Mouse (Mus musculus) kidney, postnatal 25 days (tissue): ENCODE data around the gene 6430531B16Rik.

Experiments used
- DNase-seq, 2 experiments: peaks; one replicate each; pipeline ENCODE4 v3.0.0; 2021; ENCODE audit warnings: mixed read lengths in 2 of 2

Gene 6430531B16Rik

GRCm38 (mm10) chr7:139978278-139978892 lies at the start of gene 6430531B16Rik:
6430531B16Rik (minus strand) TSS chr7:139978755.
- peak; percentile 83 to 90 for DNase-seq

- DNase-seq: no peak
These were observed 32.8 kb upstream of the 6430531B16Rik start for GRCm38 (mm10) chr7:140011336-140011735.

DNA sequence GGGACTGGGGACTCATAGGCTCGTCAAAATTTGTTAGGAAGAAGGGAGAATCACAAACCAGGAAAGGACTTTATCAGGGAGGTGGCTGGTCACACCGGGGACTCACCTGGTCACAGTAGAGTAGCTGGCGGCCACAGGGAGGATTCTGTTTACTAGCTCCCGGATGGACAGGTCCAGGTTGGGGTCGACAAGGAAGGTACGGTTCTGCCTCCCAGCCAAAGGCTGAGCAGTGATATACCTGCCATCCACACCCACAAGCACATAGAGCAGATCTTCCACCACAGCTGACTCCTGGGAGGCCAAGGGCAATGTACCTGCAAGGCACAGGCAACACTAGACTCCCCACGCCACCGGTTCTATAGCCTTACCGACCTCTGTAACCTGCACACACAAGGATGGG lies 29.2 kb upstream of the 6430531B16Rik start:
- no peak for DNase-seq

GRCm38 (mm10) chr7:140006861-140007611 lies 28.5 kb upstream of the 6430531B16Rik start:
- DNase-seq: peak in 1 of 2 experiments; percentile 21

GRCm38 (mm10) chr7:140004666-140005065 lies 26.1 kb upstream of the 6430531B16Rik start:
- no peak for DNase-seq

DNA sequence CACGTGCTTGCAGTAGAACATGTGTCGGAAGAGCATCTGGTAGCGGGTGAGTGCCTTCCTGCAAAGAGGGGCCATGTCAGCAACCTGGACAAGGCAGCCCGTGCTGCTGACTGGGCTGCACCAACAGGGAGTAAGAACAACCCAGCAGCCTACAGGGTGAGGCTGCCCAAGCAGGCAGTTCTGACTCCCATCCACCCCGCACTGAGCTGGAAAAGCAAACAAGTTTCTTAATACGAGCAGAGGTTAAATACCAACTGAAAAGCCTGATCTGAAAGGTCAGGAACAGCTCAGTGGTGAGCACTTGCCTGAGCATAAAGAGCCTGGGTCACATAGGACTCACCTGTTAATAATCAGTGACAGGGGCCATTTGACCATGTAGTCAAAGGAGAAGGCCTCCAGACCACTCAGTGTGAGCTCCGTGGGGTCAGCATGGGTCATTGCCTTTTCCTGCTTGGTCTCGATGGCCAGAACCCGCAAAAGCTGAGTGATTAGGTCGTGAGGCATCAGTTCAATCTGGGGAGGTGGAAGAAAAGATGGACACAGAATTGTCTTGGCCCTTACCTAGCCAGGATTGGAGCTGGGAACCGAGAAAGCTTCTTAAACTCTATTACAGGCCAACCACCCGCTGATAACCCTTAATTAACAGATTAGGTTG lies 22.7 kb upstream of the 6430531B16Rik start:
- no peak for DNase-seq

- no peak for DNase-seq
These were observed 20.3 kb upstream of the 6430531B16Rik start for GRCm38 (mm10) chr7:139998691-139999350.

DNA sequence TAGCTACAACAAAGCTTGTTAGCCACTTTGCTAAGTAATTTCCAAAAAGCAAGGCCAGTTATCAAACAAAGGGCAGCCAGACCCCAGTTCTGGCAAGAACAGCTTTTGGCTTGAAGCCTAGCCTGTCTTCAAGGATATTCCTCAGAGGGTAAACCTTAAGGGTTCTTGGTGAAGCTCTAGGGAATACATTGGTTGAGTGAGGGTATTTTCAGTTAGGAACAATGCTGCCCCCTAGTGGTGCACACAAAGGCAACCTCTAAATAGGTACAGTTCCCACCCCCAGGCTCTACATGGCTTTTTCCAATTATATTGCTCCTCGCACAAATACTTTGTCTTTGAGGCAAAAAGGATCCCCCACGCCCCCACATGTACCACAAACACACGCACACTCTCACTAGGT lies 16.1 kb upstream of the 6430531B16Rik start:
- DNase-seq: peak; percentile 54 to 76

DNA sequence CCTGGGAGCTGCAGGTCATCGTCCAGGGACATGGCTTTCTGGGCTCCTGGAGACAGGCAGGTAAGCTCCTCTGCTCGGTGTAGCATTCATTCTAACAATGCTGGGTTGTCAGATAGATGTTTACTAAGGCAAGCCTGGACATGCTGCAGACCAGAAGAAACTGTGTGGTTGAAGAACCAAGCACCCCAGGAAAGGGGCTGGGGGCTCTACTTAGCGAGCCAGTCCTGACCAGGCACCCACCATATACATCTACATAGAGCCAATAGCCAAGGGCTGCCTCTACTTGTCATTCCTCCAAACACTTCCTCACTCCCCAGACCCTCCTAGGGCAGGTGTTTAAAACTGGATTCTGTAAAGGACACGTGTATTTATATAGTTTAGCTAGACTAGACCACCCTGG lies 15.6 kb upstream of the 6430531B16Rik start:
- DNase-seq: no peak

DNA sequence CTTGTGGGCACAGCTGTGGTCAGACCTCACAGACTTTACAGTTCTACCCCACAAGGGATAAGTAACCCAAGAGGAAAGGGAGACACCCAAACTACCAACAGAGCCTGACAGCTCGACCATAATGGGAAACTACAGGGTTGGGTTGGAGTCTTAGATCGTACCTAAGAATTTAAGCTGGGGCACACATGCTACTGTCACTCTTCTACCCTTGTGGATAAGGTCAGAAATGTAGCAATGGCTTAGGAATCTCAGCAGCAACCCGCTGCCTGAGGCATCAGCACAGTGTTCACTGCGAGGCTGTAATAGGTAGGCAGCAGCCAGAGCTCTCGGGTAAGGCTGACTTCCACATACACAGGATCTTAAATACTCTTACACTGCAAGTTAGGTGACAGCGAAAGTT lies 15.0 kb upstream of the 6430531B16Rik start:
- DNase-seq: no peak

DNA sequence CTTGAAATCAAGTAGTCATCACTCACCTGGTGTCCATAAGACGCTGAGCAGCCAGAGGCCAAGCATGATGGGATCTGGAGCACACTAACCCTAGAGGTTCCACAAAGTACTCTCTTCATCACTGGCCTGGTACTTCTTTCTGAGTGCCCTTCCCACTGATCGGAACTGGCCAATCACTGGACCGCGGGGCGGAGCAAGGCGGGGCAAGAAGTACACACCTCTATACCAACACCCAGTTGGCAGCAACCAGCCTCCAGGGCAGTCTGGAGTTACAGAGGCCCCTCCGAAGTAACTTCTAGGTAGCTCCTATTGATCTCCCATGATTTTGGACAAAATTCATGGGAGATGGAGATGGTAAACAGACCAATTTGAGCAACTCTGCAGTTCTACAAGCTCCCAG lies 13.9 kb upstream of the 6430531B16Rik start, which contains the start of gene Adam8:
Gene Adam8, minus strand, starts transcription at position 157 of the 400 bp plus-strand sequence.
- peak; percentile 21 to 63 for DNase-seq

DNA sequence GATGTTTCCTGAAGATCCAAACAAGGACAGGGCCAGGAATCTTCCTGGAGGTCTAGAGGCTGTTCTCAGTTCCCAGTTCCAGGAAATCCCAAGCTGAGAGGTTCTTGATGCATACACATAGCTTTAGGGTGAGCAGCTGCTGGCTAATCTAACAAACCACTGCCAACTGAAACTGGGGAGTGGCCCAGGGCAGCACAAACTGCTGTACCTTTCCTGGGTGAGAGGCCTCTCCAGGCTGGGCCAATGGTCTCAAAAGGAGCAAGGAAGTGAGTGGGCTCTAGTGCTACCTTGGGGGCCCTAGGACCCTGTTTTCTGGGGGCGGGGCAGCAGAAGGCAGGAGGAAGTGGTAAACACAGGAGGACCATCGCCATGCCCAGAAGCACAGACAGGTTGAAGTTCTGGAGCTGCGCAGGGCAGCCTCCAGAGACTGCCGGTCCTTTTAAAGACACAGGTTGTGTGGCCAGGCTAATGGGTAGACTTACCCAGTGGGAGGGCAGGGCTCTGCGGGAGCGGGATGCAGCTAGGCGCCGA lies 12.4 kb upstream of the 6430531B16Rik start:
- DNase-seq: peak in 1 of 2 experiments; percentile 23

DNA sequence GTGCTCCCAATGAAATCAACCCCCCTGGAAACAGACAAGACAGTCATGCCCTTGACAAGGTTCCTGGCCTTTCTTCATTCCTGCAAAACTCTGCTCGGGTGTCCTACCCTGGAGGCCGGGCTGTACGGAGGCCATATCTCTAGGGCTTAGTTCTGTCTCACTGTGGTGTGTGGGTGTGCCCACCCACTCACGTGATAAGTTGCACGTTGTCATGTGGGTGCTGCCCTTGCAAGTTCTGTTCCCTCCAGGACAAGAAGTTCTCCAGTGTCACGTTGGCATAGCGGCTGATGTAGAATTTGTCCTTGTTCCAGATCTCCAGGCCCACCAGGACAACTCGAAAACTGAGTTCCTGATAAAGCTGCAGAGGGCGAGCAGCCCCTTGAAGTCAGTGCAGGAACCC lies 9.7 kb upstream of the 6430531B16Rik start:
- no peak for DNase-seq

DNA sequence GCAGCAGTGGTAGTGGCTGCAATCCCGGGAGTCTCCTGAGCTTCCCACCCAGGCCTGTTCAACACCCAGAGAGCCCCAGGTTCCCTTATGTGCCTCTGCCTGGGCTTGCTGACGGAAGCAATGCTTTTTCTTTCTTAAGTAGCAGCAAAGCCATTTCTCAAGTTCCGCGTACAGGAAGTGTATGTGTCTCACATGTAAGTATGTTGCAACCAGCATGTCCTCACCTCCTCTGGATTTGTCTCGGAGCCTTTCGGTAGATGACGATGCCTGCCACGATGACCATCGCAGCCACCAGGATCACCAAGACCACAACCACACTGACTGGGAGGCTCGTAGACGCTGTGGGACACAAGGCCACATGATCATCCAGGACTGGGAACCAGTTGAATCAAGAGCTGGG lies 6.0 kb upstream of the 6430531B16Rik start:
- no peak for DNase-seq

GRCm38 (mm10) chr7:139982058-139982457 lies 3.5 kb upstream of the 6430531B16Rik start:
- DNase-seq: no peak

GRCm38 (mm10) chr7:139980778-139981177 lies 2.2 kb upstream of the 6430531B16Rik start:
- DNase-seq: no peak

GRCm38 (mm10) chr7:139979011-139979719 lies 610 bp upstream of the 6430531B16Rik start:
- DNase-seq: peak in 1 of 2 experiments; percentile 44

DNA sequence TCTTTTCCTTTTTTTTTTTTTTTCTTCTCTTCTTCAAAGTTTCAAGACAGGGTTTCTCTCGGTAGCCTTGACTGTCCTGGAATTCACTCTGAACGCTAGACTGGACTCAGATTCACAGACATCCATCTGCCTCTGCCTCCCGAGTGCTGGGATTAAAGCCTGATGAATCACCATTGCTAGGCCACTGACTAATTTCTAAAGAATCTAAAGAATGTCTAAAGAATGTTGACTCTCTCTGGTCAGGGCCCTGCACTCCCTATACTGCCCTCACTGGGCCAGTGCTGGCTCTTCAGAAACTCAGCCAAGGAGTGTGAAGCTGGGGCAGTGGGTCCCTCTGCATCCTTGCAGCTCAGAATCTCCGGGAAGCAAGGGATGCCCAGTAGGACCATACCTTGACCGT lies 3.1 kb downstream of the 6430531B16Rik start:
- no peak for DNase-seq

- DNase-seq: no peak
These were observed 4.2 kb downstream of the 6430531B16Rik start for GRCm38 (mm10) chr7:139974307-139974706.

GRCm38 (mm10) chr7:139972923-139973331 lies 5.6 kb downstream of the 6430531B16Rik start:
- no peak for DNase-seq

DNA sequence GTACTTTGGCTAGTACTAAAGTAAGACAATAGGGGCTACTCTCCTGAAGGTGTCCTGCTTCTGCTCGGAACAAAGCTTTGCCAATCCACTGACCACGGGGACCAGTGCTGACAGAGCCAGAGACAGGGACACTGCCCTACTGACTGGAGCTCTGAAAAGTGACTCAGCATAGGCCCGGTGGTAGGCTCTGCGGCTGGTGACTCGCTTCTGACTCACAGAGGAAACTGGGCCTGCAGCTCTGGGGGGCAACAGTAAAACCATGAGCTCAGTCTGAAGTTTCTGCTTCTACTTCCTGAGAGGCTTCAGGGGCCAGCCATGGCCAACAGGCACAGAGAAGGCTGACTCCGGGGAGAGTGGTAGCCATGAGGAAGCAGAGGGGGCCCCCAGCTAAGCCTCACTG lies 7.1 kb downstream of the 6430531B16Rik start:
- no peak for DNase-seq

DNA sequence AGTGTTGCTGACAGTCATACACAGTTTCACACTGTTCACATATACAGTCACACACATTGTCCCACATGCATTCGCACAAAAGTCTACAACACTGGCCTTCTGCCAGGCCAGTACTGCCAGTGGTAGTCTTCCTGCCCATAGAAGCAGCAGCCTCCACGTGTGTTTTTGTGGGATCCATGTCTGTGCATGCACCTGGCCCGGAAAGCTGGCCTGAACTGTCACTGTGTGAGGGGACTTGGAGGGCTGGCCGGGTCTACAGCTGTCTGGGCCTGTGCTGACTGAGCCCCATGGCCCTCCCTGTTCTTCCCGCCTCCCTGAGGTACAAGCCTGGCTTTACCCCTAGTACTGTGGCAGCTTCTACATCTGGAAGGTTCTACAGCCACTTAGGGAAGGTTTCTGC lies 7.6 kb downstream of the 6430531B16Rik start:
- DNase-seq: no peak
